Mouse (Mus musculus) c-Kit-positive CD71-positive TER-119-positive erythroid progenitor cells, embryonic 14.5 days (primary cell): Measurements from ENCODE around the gene Fam43b.
A peak's percentile ranks its signal among the peaks of the same experiment; 100 is the strongest.
"Not testable (repeated sequence)": the region's sequence is repeated elsewhere in the genome, so short reads cannot be mapped to it uniquely, and the experiment has no call there.

Experiments used
- DNase-seq: peaks from one replicate; pipeline ENCODE4 v3.0.0-alpha.2; 2013; ENCODE audit warnings: low spot score

Gene Fam43b

GRCm38 (mm10) chr4:138395971-138396645 lies at the start of gene Fam43b:
Gene Fam43b, minus strand, starts transcription at chr4:138396528.
- no peak for DNase-seq

- no peak for DNase-seq
These were observed 48.6 kb upstream of the Fam43b start for GRCm38 (mm10) chr4:138444941-138445340.

- no peak for DNase-seq
These were observed 43.7 kb upstream of the Fam43b start for GRCm38 (mm10) chr4:138440062-138440461.

GRCm38 (mm10) chr4:138434347-138435316 lies 38.3 kb upstream of the Fam43b start, which contains the start of gene Mul1:
Gene Mul1, plus strand, starts transcription at chr4:138434671.
- peak; percentile 84 for DNase-seq

- DNase-seq, result no peak
These were observed 35.0 kb upstream of the Fam43b start for GRCm38 (mm10) chr4:138431340-138431739.

GRCm38 (mm10) chr4:138429778-138430177 lies 33.5 kb upstream of the Fam43b start:
- peak; percentile 16 for DNase-seq

GRCm38 (mm10) chr4:138426778-138427705 lies 30.7 kb upstream of the Fam43b start:
- peak; percentile 52 for DNase-seq

- DNase-seq, result not testable (repeated sequence)
These were observed 29.3 kb upstream of the Fam43b start for GRCm38 (mm10) chr4:138425604-138426003.

GRCm38 (mm10) chr4:138425028-138425427 lies 28.7 kb upstream of the Fam43b start:
- DNase-seq, result no peak

- no peak for DNase-seq
These were observed 22.1 kb upstream of the Fam43b start for GRCm38 (mm10) chr4:138418340-138418957.

GRCm38 (mm10) chr4:138417882-138418281 lies 21.6 kb upstream of the Fam43b start:
- no peak for DNase-seq

- no peak for DNase-seq
These were observed 20.1 kb upstream of the Fam43b start for GRCm38 (mm10) chr4:138416414-138416813.

- no peak for DNase-seq
These were observed 19.7 kb upstream of the Fam43b start for GRCm38 (mm10) chr4:138415991-138416390.

- no peak for DNase-seq
These were observed 18.4 kb upstream of the Fam43b start for GRCm38 (mm10) chr4:138414725-138415124.

GRCm38 (mm10) chr4:138411504-138412121 lies 15.3 kb upstream of the Fam43b start:
- DNase-seq, result no peak

- no peak for DNase-seq
These were observed 14.7 kb upstream of the Fam43b start for GRCm38 (mm10) chr4:138411011-138411410.

- DNase-seq, result no peak
These were observed 11.3 kb upstream of the Fam43b start for GRCm38 (mm10) chr4:138407479-138408194.

GRCm38 (mm10) chr4:138404806-138405205 lies 8.5 kb upstream of the Fam43b start:
- peak; percentile 20 for DNase-seq

GRCm38 (mm10) chr4:138396711-138397110 lies 383 bp upstream of the Fam43b start:
- DNase-seq, result no peak
